Mouse (Mus musculus): ENCODE measurements around the gene Prdx4. TPM values are rescaled to one million over a fixed set of nuclear protein-coding genes. Genes with fewer than 3 reads are reported as not detected.

Prdx4 gene
- total and polyA plus RNA-seq, 2 experiments from 2014 or later: 162 to 178 TPM

GRCm38 (mm10) chrX:155278483-155278882 lies 62.1 kb downstream of the Prdx4 start:
- H3K36me3 ChIP-seq (replicated peaks; ENCODE audit: control insufficient read depth, insufficient read depth, low read length): peaks cover 11% of the 10 kb centered on the region; the same call in 1 of the 2 replicates
- no peaks in the 10 kb centered on the region for H3K9me3 ChIP-seq (replicated peaks; ENCODE audit: control insufficient read depth, low read length)
- 61% methylated on average over 4 of the region's 4 CpGs for WGBS
- DNase-seq (ENCODE audit: low spot score) (no peak), ATAC-seq (ENCODE audit: insufficient read depth, low read depth) (no peak)
- no peak overlapping the region for H3K4me2 ChIP-seq (ENCODE audit: low read depth, low read length)
- no peak overlapping the region for H3K27ac ChIP-seq (ENCODE audit: low read depth)
- no peaks in the 10 kb centered on the region for H3K4me1 ChIP-seq (ENCODE audit: control insufficient read depth, insufficient read depth)
- TF ChIP-seq CTCF (IDR thresholded peaks at IDR 0.05; ENCODE audit: low read depth) (no peak), EP300 (IDR thresholded peaks at IDR 0.05; ENCODE audit: low read depth) (no peak)
- H3K27me3 ChIP-seq (ENCODE audit: control insufficient read depth, insufficient read depth, low read length): no peaks in the 10 kb centered on the region
- H3K4me3 ChIP-seq (ENCODE audit: low read depth, low read length): no peak overlapping the region
- H3K9ac ChIP-seq (replicated peaks; ENCODE audit: low read depth, low read length): no peak overlapping the region

Other genes starting within 250 kb of the Prdx4 start
- not detected in 2 replicates for gene Magea2, start 247.1 kb downstream of the Prdx4 start, total RNA-seq (2014; rRNA removed; ENCODE audit: low replicate concordance)
- gene Magea2, start 247.1 kb downstream of the Prdx4 start, polyA plus RNA-seq (2015; fragmentation: Nextera tagmentation; extraction: Ambion mirVana): not detected in 2 replicates
- gene Cldn34b2, start 212.3 kb downstream of the Prdx4 start, total RNA-seq (2014; rRNA removed; ENCODE audit: low replicate concordance): not detected in 2 replicates
- not detected in 2 replicates for gene Cldn34b2, start 212.3 kb downstream of the Prdx4 start, polyA plus RNA-seq (2015; fragmentation: Nextera tagmentation; extraction: Ambion mirVana)
- gene Sat1, start 124.3 kb downstream of the Prdx4 start, total RNA-seq (2014; rRNA removed; ENCODE audit: low replicate concordance): 28.4 and 57.5 TPM in 2 replicates
- gene Sat1, start 124.3 kb downstream of the Prdx4 start, polyA plus RNA-seq (2015; fragmentation: Nextera tagmentation; extraction: Ambion mirVana): 99.7 and 102 TPM in 2 replicates
- gene Acot9, start 78.3 kb downstream of the Prdx4 start, total RNA-seq (2014; rRNA removed; ENCODE audit: low replicate concordance): 28.1 and 36.3 TPM in 2 replicates
- 41.1 and 44.2 TPM in 2 replicates for gene Acot9, start 78.3 kb downstream of the Prdx4 start, polyA plus RNA-seq (2015; fragmentation: Nextera tagmentation; extraction: Ambion mirVana)